Mouse (Mus musculus) bone marrow, adult 2 months (tissue): Measurements from ENCODE around the gene Prkca.

Experiments
- CTCF ChIP-seq: fragments of 200-500 bp; IDR thresholded peaks from 2 replicates; pipeline ENCODE4 v1.5.1; 2011; ENCODE audit warnings: low read length, control low read depth; ENCODE audit not compliant: control insufficient read depth, insufficient read depth
- POLR2A ChIP-seq: fragments of 200-500 bp; IDR thresholded peaks from 2 replicates; pipeline ENCODE4 v1.6.1; 2011; ENCODE audit warnings: low read depth, mild to moderate bottlenecking, control low read depth, low read length, borderline replicate concordance; ENCODE audit not compliant: control insufficient read depth

DNA sequence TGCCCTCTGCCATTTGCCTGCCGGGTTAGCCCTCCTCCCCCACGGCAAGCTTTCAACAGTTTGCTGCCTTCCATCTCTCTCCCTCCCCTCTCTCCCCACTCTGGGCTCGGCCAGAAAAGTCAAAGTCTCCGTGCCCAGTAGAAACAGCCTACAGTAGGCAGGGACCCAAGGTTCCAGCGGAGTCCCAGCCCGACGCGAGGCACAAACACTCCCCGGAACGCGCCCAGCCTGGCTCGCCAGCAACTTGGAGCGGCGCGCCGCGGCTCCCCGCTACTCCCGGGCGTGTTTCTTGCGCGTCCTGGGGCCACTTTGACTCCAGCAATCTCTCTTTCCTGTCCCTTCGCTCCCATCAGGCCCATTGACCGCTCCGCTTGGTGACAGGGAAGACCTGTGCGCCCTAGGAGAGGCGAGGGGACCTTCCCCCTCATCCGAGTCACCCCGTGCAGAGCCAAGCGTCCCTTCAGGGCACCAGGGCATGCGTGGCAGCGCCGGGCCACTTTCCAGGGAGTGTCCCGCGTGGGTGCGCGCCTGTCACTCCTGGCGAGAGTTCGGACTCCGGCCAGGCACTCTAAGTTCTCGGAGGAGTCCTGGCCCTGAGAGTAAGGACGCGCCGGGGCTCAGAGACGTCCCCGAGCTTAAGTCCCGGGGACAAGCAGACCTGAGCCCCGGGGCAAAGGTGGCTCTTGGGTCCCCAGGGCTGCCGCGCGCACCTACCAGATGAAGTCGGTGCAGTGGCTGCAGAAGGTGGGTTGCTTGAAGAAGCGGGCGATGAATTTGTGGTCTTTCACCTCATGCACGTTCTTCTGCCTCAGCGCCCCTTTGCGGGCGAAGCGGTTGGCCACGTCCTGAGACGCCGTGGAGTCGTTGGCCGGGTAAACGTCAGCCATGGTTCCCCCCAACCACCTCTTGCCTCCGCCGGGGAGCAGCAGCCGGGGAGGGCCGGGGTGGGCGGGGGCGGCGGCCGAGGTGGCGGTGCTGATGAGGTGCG lies 653 bp downstream of the Prkca start, which contains the start of gene Apoh:
- TF ChIP-seq POLR2A, result no peak
- no peak for TF ChIP-seq CTCF
